In genomic region chr15:75143735-75144134, GRCm38 (mm10) we compare ENCODE assay signal across 10 mouse cellular contexts. TPM values are rescaled to one million over a fixed set of nuclear protein-coding genes. Genes with fewer than 3 reads are reported as not detected.
A peak's percentile ranks its signal among the peaks of the same experiment; 100 is the strongest.
DNase-seq lines count a peak whose midpoint lies in the region; ATAC-seq and TF ChIP-seq lines count a peak whose summit lies in the region.
"Had no signal": no experiment of that assay in that cellular context is flagged by ENCODE, and none has a peak within 500 bp of the region (broad histone marks: within the 10 kb centered on the region; RNA-seq: fewer than 3 reads in every experiment).

No protein-coding gene starts in this region.

- H3K36me3 ChIP-seq in liver, embryonic 14.5 days (replicated peaks; ENCODE audit: control insufficient read depth, insufficient read depth, low read depth) = no peaks in the 10 kb centered on the region
- H3K36me3 ChIP-seq in stomach, postnatal 0 days (ENCODE audit: control insufficient read depth, insufficient read depth, low read length) = no peaks in the 10 kb centered on the region
- H3K36me3 ChIP-seq in forebrain, embryonic 10.5 days (replicated peaks) = no peaks in the 10 kb centered on the region
- H3K36me3 ChIP-seq: liver, embryonic 13.5 days had no signal

- intact Hi-C loops in gastrocnemius, postnatal 14 days (cut with DNase I; ENCODE audit: low total_unique reads) = no loop called here

- H3K9me3 ChIP-seq in liver, embryonic 14.5 days (ENCODE audit: control insufficient read depth, low read length) = no peaks in the 10 kb centered on the region
- no peaks in the 10 kb centered on the region for H3K9me3 ChIP-seq in stomach, postnatal 0 days (ENCODE audit: control insufficient read depth, low read length)
- no peaks in the 10 kb centered on the region for H3K9me3 ChIP-seq in forebrain, embryonic 10.5 days
- H3K9me3 ChIP-seq: liver, embryonic 13.5 days had no signal

- ATAC-seq in liver, embryonic 14.5 days (ENCODE audit: insufficient read depth) = no peak
- no peak for ATAC-seq in stomach, postnatal 0 days (ENCODE audit: low FRiP score, low TSS enrichment)

- peak; percentile 65 for TF ChIP-seq CTCF in liver, embryonic 14.5 days (IDR thresholded peaks at IDR 0.05; ENCODE audit: low read depth)
- peak; percentile 68 for TF ChIP-seq CTCF in stomach, postnatal 0 days (IDR thresholded peaks at IDR 0.05; ENCODE audit: low read depth)

- H3K4me3 ChIP-seq in liver, embryonic 14.5 days (ENCODE audit: insufficient read depth in 1 of 2, low read depth in 2 of 2, low read length in 2 of 2) = no peak overlapping the region
- no peak overlapping the region for H3K4me3 ChIP-seq in stomach, postnatal 0 days (ENCODE audit: low read depth, low read length)
- H3K4me3 ChIP-seq in forebrain, embryonic 10.5 days = no peak overlapping the region
- H3K4me3 ChIP-seq: liver, embryonic 13.5 days had no signal

- H3K27me3 ChIP-seq in liver, embryonic 14.5 days (ENCODE audit: control insufficient read depth, insufficient read depth, low read length) = no peaks in the 10 kb centered on the region
- no peaks in the 10 kb centered on the region for H3K27me3 ChIP-seq in stomach, postnatal 0 days (ENCODE audit: control insufficient read depth, insufficient read depth, low read length)
- H3K27me3 ChIP-seq in forebrain, embryonic 10.5 days (ENCODE audit: poor library complexity, severe bottlenecking) = no peaks in the 10 kb centered on the region
- H3K27me3 ChIP-seq: liver, embryonic 13.5 days had no signal

- no peak overlapping the region for H3K9ac ChIP-seq in liver, embryonic 14.5 days (replicated peaks)
- H3K9ac ChIP-seq in stomach, postnatal 0 days (ENCODE audit: low read length) = no peak overlapping the region
- H3K9ac ChIP-seq: liver, embryonic 13.5 days had no signal

- H3K4me1 ChIP-seq in liver, embryonic 14.5 days (replicated peaks; ENCODE audit: control insufficient read depth in 2 of 2, insufficient read depth in 2 of 2, low read length in 1 of 2) = no peaks in the 10 kb centered on the region
- no peaks in the 10 kb centered on the region for H3K4me1 ChIP-seq in stomach, postnatal 0 days (replicated peaks; ENCODE audit: control insufficient read depth, insufficient read depth)
- no peaks in the 10 kb centered on the region for H3K4me1 ChIP-seq in forebrain, embryonic 10.5 days
- H3K4me1 ChIP-seq: liver, embryonic 13.5 days had no signal

- WGBS in liver, embryonic 14.5 days (ENCODE audit: insufficient replicate concordance) = 56% methylated on average over 3 of the region's 3 CpGs
- WGBS in stomach, postnatal 0 days = 51% methylated on average over 3 of the region's 3 CpGs
- WGBS in forebrain, embryonic 10.5 days = 65% methylated on average over 3 of the region's 3 CpGs

- H3K27ac ChIP-seq in liver, embryonic 14.5 days = no peak overlapping the region
- no peak overlapping the region for H3K27ac ChIP-seq in stomach, postnatal 0 days (replicated peaks)
- no peak overlapping the region for H3K27ac ChIP-seq in forebrain, embryonic 10.5 days
- H3K27ac ChIP-seq: liver, embryonic 13.5 days had no signal

- TF ChIP-seq EP300 in liver, embryonic 14.5 days (IDR thresholded peaks at IDR 0.05; ENCODE audit: low read depth) = no peak
- TF ChIP-seq EP300 in stomach, postnatal 0 days (optimal IDR thresholded peaks at IDR 0.05) = no peak

- DNase-seq in cerebellum, adult 18-20 months = peak; percentile 5
- no peak for DNase-seq in cerebellum, adult 9-10 months
- DNase-seq in liver, embryonic 14.5 days (ENCODE audit: low read depth in 3 of 3, low spot score in 3 of 3) = no peak
- DNase-seq in liver (no peak), adipocyte (ENCODE audit: low spot score) (peak; percentile 10)
- peak; percentile 17 for DNase-seq in stomach, postnatal 0 days (ENCODE audit: low spot score)
- DNase-seq in forebrain, embryonic 10.5 days (ENCODE audit: extremely low spot score, low spot score) = no peak
- no peak for DNase-seq in gastrocnemius, postnatal 14 days
- DNase-seq: liver, embryonic 13.5 days had no signal

- H3K4me2 ChIP-seq in liver, embryonic 14.5 days (ENCODE audit: low read depth) = no peak overlapping the region
- H3K4me2 ChIP-seq in stomach, postnatal 0 days (replicated peaks; ENCODE audit: low read depth) = no peak overlapping the region
- H3K4me2 ChIP-seq: liver, embryonic 13.5 days had no signal

RNA-seq across cellular contexts. Expression of gene Ly6g, which starts 11.3 kb away (rescaled TPM):
- 0.30 and 0.51 TPM in 2 replicates for polyA plus RNA-seq in liver, embryonic 14.5 days (2012; rRNA removed)
- polyA plus RNA-seq in liver, embryonic 14.5 days (2014; fragmentation: Nextera tagmentation; extraction: Ambion mirVana) = 0.74 and 0.86 TPM in 2 replicates
- polyA plus RNA-seq in stomach, postnatal 0 days (2015; fragmentation: Nextera tagmentation; extraction: Ambion mirVana) = not detected in 2 replicates
- polyA plus RNA-seq in forebrain, embryonic 10.5 days (2016; fragmentation: Nextera tagmentation; extraction: Ambion mirVana) = not detected in 2 replicates
- not detected for total RNA-seq in gastrocnemius, postnatal 14 days (2021)
- polyA plus RNA-seq: embryonic facial prominence, embryonic 11.5 days had no signal

RNA-seq across cellular contexts. Expression of gene Ly6c2, which starts 32.0 kb away (rescaled TPM):
- polyA plus RNA-seq in liver, embryonic 14.5 days (2012; rRNA removed) = 21.6 and 23.6 TPM in 2 replicates
- 29.8 and 43.1 TPM in 2 replicates for polyA plus RNA-seq in liver, embryonic 14.5 days (2014; fragmentation: Nextera tagmentation; extraction: Ambion mirVana)
- 1.0 and 1.6 TPM in 2 replicates for polyA plus RNA-seq in stomach, postnatal 0 days (2015; fragmentation: Nextera tagmentation; extraction: Ambion mirVana)
- not detected in 2 replicates for polyA plus RNA-seq in forebrain, embryonic 10.5 days (2016; fragmentation: Nextera tagmentation; extraction: Ambion mirVana)
- 1 to 10 TPM; 1.9 to 3.3 TPM for total RNA-seq in gastrocnemius, postnatal 14 days (2021)
- polyA plus RNA-seq: embryonic facial prominence, embryonic 11.5 days had no signal

Comparison
In these comparisons a context has a peak if more than half of its experiments do, and no peak if none do; other contexts are left out.
1. DNase-seq: peak in cerebellum, adult 18-20 months (2 of 2), adipocyte (single experiment) and stomach, postnatal 0 days (single experiment); none in cerebellum, adult 9-10 months (single experiment), liver, embryonic 14.5 days (0 of 3), liver (single experiment), forebrain, embryonic 10.5 days (single experiment) and gastrocnemius, postnatal 14 days (single experiment).